Mouse (Mus musculus) brain, adult 2 months (tissue): ENCODE measurements around the gene Krt83.

Source experiments
- DNase-seq: peaks from one replicate; pipeline ENCODE4 v3.0.0; 2011; ENCODE audit warnings: low read depth, low spot score

Krt83 gene

GRCm38 (mm10) chr15:101479007-101479665 is 12.2 kb downstream of the Krt83 start:
- DNase-seq, result peak; percentile 34

- no peak for DNase-seq
Observed at GRCm38 (mm10) chr15:101472952-101473528, 18.3 kb downstream of the Krt83 start, which contains the start of gene Krt86. Krt86 (plus strand) TSS chr15:101473478.

DNA sequence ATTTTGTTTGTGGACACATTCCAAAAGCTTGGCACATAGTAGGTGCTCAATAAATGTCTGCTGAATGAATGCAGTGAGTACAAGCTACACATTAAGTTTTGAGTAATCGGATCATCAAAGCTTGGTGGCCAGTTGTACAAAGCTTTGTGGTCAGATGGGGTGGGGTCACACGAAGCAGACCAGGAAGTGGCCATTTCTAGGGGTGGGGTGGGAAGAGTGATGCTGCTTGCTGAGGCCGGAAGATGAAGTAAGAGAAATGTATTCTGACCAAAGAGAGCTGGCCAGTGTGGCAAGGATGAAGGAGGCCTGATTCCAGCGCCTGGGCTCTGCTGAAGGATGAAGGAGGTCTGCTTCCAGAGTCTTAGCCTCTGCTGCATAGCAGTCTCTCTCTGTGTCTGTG is 22.2 kb downstream of the Krt83 start:
- DNase-seq, result no peak

GRCm38 (mm10) chr15:101463651-101464050 is 27.7 kb downstream of the Krt83 start, which contains the start of gene Krt81:
Krt81 (minus strand) TSS chr15:101463751.
- DNase-seq, result no peak

DNA sequence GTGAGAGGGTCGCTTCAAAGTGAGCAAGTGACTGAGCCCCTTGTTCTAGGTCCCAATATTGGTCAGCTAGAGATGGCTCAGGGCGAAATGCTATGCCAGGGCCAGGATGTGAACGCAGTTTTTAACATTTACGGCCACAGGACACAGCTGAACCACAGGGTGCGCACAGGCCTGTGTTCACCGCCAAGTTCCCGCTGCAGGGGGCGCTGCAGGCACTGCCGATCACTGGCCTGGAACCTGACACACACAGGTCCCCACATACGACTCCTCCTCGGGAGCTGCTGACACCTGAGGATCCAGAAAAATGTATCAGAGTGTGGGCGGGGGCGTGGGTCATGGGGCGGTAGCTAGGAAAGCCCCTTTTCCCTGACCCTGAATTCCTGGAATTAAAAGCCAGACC is 32.0 kb downstream of the Krt83 start:
- DNase-seq, result no peak

DNA sequence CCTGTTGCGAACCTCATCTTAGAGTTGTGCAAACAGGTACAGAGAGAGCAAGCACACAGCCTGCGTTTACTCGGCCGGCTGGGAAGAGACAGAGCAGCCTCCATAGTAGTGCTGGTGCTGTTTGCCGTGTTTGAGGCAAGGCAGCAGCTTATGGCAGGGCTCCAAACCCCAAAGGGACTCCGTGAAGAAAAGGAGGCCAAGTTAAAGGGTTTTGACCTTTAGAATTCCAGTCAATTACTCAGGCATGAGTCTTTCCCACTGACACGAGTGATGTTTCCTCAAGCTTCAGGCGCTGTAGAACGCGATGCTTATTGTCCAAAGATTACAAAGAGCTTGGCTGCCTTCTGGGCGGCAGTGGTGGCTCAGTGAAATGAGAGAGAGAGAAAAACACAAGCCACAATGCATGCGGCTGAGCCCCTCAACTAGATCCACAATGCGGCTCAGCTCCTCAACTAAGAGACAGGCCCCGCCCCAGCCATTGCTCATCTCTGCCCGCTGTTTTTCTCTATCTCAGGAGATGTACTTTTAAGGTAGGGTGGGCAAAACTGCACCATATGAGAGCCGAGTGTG is 32.9 kb downstream of the Krt83 start:
- no peak for DNase-seq

- DNase-seq, result no peak
Observed at GRCm38 (mm10) chr15:101455891-101456290, 35.4 kb downstream of the Krt83 start.

DNA sequence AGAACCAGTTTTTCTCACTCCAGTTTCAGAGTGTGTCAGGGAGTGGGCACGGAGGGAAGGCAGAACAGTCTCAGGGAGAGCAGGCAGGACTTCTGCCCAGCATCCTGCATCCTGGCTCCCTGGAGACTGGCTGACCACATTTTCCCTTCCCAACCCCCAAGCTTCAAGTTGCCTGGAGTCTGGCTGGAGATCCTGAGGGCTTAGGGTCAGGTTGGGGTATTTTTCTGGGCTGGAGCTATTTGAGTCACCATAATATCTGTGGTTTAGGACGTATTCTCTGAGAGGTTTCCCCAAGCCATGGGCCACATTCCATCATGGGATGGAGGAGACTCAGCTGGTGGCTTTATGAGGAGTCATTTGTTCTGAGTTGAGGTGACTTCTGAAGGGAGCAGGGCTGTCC is 36.0 kb downstream of the Krt83 start:
- DNase-seq, result no peak

DNA sequence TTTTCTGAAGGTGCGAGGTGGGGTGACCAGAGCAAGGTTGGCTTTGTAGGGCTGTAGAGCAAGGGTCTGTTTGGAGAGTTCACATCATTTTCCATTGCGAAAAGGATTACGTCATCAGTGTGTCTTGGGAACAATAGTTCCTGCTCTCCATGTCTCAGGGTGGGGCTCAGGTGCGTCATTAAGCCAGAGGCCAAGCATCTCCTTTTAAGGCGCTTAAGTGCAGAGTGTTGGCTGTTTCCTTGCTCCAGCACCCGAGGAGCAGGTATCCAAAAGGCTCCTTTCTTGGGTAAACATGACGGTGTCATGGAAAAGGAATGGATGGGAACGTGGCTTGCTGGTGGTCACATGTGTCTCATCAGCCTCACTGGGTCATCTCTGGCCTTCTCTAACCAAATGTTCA is 36.5 kb downstream of the Krt83 start:
- no peak for DNase-seq

GRCm38 (mm10) chr15:101453093-101453736 is 38.1 kb downstream of the Krt83 start:
- DNase-seq, result peak; percentile 69

GRCm38 (mm10) chr15:101447444-101447843 is 43.9 kb downstream of the Krt83 start, which contains the start of gene Krt88:
Krt88 (plus strand) TSS chr15:101447744.
- no peak for DNase-seq

GRCm38 (mm10) chr15:101446572-101446971 is 44.7 kb downstream of the Krt83 start:
- DNase-seq, result no peak

DNA sequence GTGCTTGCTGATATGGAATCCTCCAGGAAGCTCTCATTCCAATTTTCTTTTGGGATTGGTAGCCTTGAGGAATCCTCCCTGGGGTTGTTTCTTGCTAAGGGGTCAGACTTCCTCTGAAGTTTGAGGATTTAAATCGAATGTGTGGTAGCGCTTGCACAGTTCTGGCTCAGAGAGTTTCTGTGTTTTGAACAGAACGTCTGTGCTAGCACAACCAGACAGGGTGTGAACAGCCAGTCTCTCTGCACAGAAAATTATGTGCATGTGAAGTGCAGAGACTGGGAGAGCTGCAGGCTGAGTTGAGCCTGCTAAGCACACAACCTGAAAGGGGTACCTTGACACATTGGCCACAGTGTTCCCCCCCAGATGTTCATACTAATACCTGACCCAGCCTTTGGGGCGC is 50.5 kb downstream of the Krt83 start:
- peak; percentile 45 for DNase-seq

GRCm38 (mm10) chr15:101438555-101438954 is 52.8 kb downstream of the Krt83 start, which contains the start of gene Krt87:
Krt87 (minus strand) TSS chr15:101438804.
- DNase-seq, result no peak

DNA sequence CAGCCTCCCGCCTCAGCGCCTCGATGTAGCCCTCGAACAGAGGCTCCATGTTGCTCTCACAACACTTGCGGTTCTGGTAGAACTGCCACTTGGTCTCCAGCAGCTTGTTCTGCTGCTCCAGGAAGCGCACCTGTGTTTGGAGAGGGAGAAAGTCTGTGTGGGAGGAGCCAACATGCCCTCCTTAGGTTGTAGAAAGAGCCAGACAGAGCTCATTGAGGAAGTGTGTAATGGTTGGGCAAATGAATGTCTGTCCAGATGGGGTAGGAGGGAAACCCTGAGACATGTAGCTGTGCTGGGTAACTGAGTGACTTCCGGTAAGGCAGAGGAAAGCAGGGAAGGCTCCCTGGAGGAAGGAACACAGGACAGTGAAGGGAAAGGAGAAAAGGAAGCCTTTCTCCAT is 54.7 kb downstream of the Krt83 start:
- DNase-seq, result no peak
